Mouse (Mus musculus) adrenal gland, adult 18-20 months (tissue): ENCODE measurements around the gene Fam209. TPM values are rescaled to one million over a fixed set of nuclear protein-coding genes. Genes with fewer than 3 reads are reported as not detected.

ENCODE experiments used
- DNase-seq, 2 experiments: peaks; one replicate each; pipeline ENCODE4 v3.0.0; 2021 to 2022; ENCODE audit warnings: low spot score in 2 of 2
- long read RNA-seq, 2 experiments: library from polyadenylated mRNA; stranded (forward); transcript quantifications; one replicate each; pipeline ENCODE4 v2.0.0; 2021
- total RNA-seq, 2 experiments: library from RNA; stranded (reverse); gene quantifications; 1 replicate in 1 of 2; 2 replicates in 1 of 2; pipeline ENCODE4 v1.2.3; 2021

Fam209 gene
- total RNA-seq, result not detected
- long read RNA-seq, experiment 1, result 0 reads
- long read RNA-seq, experiment 2, result 0 reads

- DNase-seq, result no peak
Observed at GRCm38 (mm10) chr2:172472318-172472717, at the start of gene Fam209. TSS of gene Fam209 (plus strand) at chr2:172472520.

GRCm38 (mm10) chr2:172430609-172431008 lies 41.7 kb upstream of the Fam209 start:
- DNase-seq, result no peak

- no peak for DNase-seq
Observed at GRCm38 (mm10) chr2:172433746-172434145, 38.6 kb upstream of the Fam209 start.

GRCm38 (mm10) chr2:172437371-172437952 lies 34.9 kb upstream of the Fam209 start:
- DNase-seq, result no peak

- DNase-seq, result peak; percentile 100
Observed at GRCm38 (mm10) chr2:172439843-172440639, 32.3 kb upstream of the Fam209 start, which contains the start of gene Rtf2. TSS of gene Rtf2 (plus strand) at chr2:172440556.

- no peak for DNase-seq
Observed at GRCm38 (mm10) chr2:172440640-172441005, 31.7 kb upstream of the Fam209 start.

- no peak for DNase-seq
Observed at GRCm38 (mm10) chr2:172441176-172441575, 31.1 kb upstream of the Fam209 start.

- DNase-seq, result no peak
Observed at GRCm38 (mm10) chr2:172445617-172446016, 26.7 kb upstream of the Fam209 start.

- DNase-seq, result no peak
Observed at GRCm38 (mm10) chr2:172447317-172447716, 25.0 kb upstream of the Fam209 start.

- no peak for DNase-seq
Observed at GRCm38 (mm10) chr2:172448329-172448728, 24.0 kb upstream of the Fam209 start.

- no peak for DNase-seq
Observed at GRCm38 (mm10) chr2:172450640-172451039, 21.7 kb upstream of the Fam209 start.

- DNase-seq, result no peak
Observed at GRCm38 (mm10) chr2:172452031-172452430, 20.3 kb upstream of the Fam209 start.

GRCm38 (mm10) chr2:172452458-172452857 lies 19.9 kb upstream of the Fam209 start:
- DNase-seq, result no peak

- no peak for DNase-seq
Observed at GRCm38 (mm10) chr2:172458496-172458895, 13.8 kb upstream of the Fam209 start, which contains the start of gene Gcnt7. TSS of gene Gcnt7 (minus strand) at chr2:172458596.

- DNase-seq, result no peak
Observed at GRCm38 (mm10) chr2:172460647-172461046, 11.7 kb upstream of the Fam209 start.

GRCm38 (mm10) chr2:172462813-172463212 lies 9.5 kb upstream of the Fam209 start:
- no peak for DNase-seq

- DNase-seq, result peak in 1 of 2 experiments; percentile 12
Observed at GRCm38 (mm10) chr2:172466427-172467132, 5.7 kb upstream of the Fam209 start.

- DNase-seq, result peak in 1 of 2 experiments; percentile 18
Observed at GRCm38 (mm10) chr2:172467206-172467605, 5.1 kb upstream of the Fam209 start.

- peak in 1 of 2 experiments; percentile 55 for DNase-seq
Observed at GRCm38 (mm10) chr2:172468346-172468819, 3.9 kb upstream of the Fam209 start.

GRCm38 (mm10) chr2:172473591-172473990 lies 1.3 kb downstream of the Fam209 start:
- no peak for DNase-seq

- DNase-seq, result no peak
Observed at GRCm38 (mm10) chr2:172474970-172475369, 2.6 kb downstream of the Fam209 start.
